Mouse (Mus musculus): ENCODE data around the gene Clip3. TPM values are rescaled to one million over a fixed set of nuclear protein-coding genes. Genes with fewer than 3 reads are reported as not detected.

Gene Clip3
- polyA plus RNA-seq, 1 experiment from 2014 or later, result 99.2 TPM

Other genes starting within 250 kb of the Clip3 start
- 10.4 and 12.5 TPM in 2 replicates for gene Zfp14, start 240.3 kb upstream of the Clip3 start, polyA plus RNA-seq (2015; fragmentation: Nextera tagmentation; extraction: Ambion mirVana)
- 11.7 and 13.8 TPM in 2 replicates for gene Zfp82, start 218.8 kb upstream of the Clip3 start, polyA plus RNA-seq (2015; fragmentation: Nextera tagmentation; extraction: Ambion mirVana)
- gene Gm26920, start 201.3 kb upstream of the Clip3 start, polyA plus RNA-seq (2015; fragmentation: Nextera tagmentation; extraction: Ambion mirVana), result 1.1 and 4.4 TPM in 2 replicates
- 19.3 and 20.4 TPM in 2 replicates for gene Zfp566, start 201.2 kb upstream of the Clip3 start, polyA plus RNA-seq (2015; fragmentation: Nextera tagmentation; extraction: Ambion mirVana)
- 112 and 115 TPM in 2 replicates for gene Zfp260, start 197.0 kb upstream of the Clip3 start, polyA plus RNA-seq (2015; fragmentation: Nextera tagmentation; extraction: Ambion mirVana)
- gene Zfp382, start 169.8 kb upstream of the Clip3 start, polyA plus RNA-seq (2015; fragmentation: Nextera tagmentation; extraction: Ambion mirVana), result 16.1 and 19.4 TPM in 2 replicates
- gene Zfp146, start 122.0 kb upstream of the Clip3 start, polyA plus RNA-seq (2015; fragmentation: Nextera tagmentation; extraction: Ambion mirVana), result 18.9 and 22.8 TPM in 2 replicates
- 3.0 and 4.4 TPM in 2 replicates for gene Cox7a1, start 107.6 kb upstream of the Clip3 start, polyA plus RNA-seq (2015; fragmentation: Nextera tagmentation; extraction: Ambion mirVana)
- gene Capns1, start 92.9 kb upstream of the Clip3 start, polyA plus RNA-seq (2015; fragmentation: Nextera tagmentation; extraction: Ambion mirVana), result 57.2 and 64.1 TPM in 2 replicates
- gene Polr2i, start 59.8 kb upstream of the Clip3 start, polyA plus RNA-seq (2015; fragmentation: Nextera tagmentation; extraction: Ambion mirVana), result 181 and 186 TPM in 2 replicates
- gene Tbcb, start 59.5 kb upstream of the Clip3 start, polyA plus RNA-seq (2015; fragmentation: Nextera tagmentation; extraction: Ambion mirVana), result 359 and 362 TPM in 2 replicates
- gene Ovol3, start 56.0 kb upstream of the Clip3 start, polyA plus RNA-seq (2015; fragmentation: Nextera tagmentation; extraction: Ambion mirVana), result not detected in 2 replicates
- 0.68 and 0.79 TPM in 2 replicates for gene Thap8, start 11.6 kb upstream of the Clip3 start, polyA plus RNA-seq (2015; fragmentation: Nextera tagmentation; extraction: Ambion mirVana)
- gene Wdr62, start 11.3 kb upstream of the Clip3 start, polyA plus RNA-seq (2015; fragmentation: Nextera tagmentation; extraction: Ambion mirVana), result 5.9 and 6.4 TPM in 2 replicates
- gene Alkbh6, start 17.0 kb downstream of the Clip3 start, polyA plus RNA-seq (2015; fragmentation: Nextera tagmentation; extraction: Ambion mirVana), result 128 and 132 TPM in 2 replicates
- 10.8 and 11.7 TPM in 2 replicates for gene Syne4, start 23.1 kb downstream of the Clip3 start, polyA plus RNA-seq (2015; fragmentation: Nextera tagmentation; extraction: Ambion mirVana)
- gene E130208F15Rik, start 30.0 kb downstream of the Clip3 start, polyA plus RNA-seq (2015; fragmentation: Nextera tagmentation; extraction: Ambion mirVana), result not detected in 2 replicates
- 21.2 and 23.6 TPM in 2 replicates for gene Sdhaf1, start 32.2 kb downstream of the Clip3 start, polyA plus RNA-seq (2015; fragmentation: Nextera tagmentation; extraction: Ambion mirVana)
- gene Lrfn3, start 71.0 kb downstream of the Clip3 start, polyA plus RNA-seq (2015; fragmentation: Nextera tagmentation; extraction: Ambion mirVana), result 11.4 and 13.0 TPM in 2 replicates
- 21.0 and 23.8 TPM in 2 replicates for gene Tyrobp, start 122.0 kb downstream of the Clip3 start, polyA plus RNA-seq (2015; fragmentation: Nextera tagmentation; extraction: Ambion mirVana)
- 0.54 TPM in 1 of 2 replicates, not detected in the other for gene Hcst, start 128.1 kb downstream of the Clip3 start, polyA plus RNA-seq (2015; fragmentation: Nextera tagmentation; extraction: Ambion mirVana)
- gene Nfkbid, start 130.0 kb downstream of the Clip3 start, polyA plus RNA-seq (2015; fragmentation: Nextera tagmentation; extraction: Ambion mirVana), result 1.2 and 1.3 TPM in 2 replicates
- 521 and 559 TPM in 2 replicates for gene Aplp1, start 153.8 kb downstream of the Clip3 start, polyA plus RNA-seq (2015; fragmentation: Nextera tagmentation; extraction: Ambion mirVana)
- gene Kirrel2, start 166.0 kb downstream of the Clip3 start, polyA plus RNA-seq (2015; fragmentation: Nextera tagmentation; extraction: Ambion mirVana), result 3.1 and 3.6 TPM in 2 replicates
- gene Nphs1, start 166.6 kb downstream of the Clip3 start, polyA plus RNA-seq (2015; fragmentation: Nextera tagmentation; extraction: Ambion mirVana), result 0.78 and 0.94 TPM in 2 replicates
- gene Prodh2, start 201.9 kb downstream of the Clip3 start, polyA plus RNA-seq (2015; fragmentation: Nextera tagmentation; extraction: Ambion mirVana), result not detected in 2 replicates
- 106 and 114 TPM in 2 replicates for gene Arhgap33, start 243.3 kb downstream of the Clip3 start, polyA plus RNA-seq (2015; fragmentation: Nextera tagmentation; extraction: Ambion mirVana)